Comparison of ENCODE assay signal across 19 mouse cellular contexts in the genomic region with DNA sequence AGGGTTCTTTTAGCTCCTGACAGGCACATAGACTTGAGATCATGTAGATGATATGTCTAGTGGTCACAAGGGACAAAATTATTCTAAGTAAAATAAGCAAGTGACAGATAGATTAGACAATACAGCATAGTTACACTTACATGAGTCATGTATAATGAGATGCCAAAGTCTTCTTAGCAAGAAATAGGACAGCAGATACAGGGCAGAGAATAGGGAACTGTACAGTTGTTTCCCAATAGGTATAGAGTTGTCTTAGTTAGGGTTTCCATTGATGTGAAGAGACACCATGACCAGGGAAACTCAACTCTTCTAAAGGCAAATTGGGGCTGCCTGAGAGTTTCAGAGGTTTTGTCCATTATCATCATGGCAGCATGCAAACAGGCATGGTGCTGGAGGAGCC.
"Had no signal": no experiment of that assay in that cellular context is flagged by ENCODE, and none has a peak within 500 bp of the region (broad histone marks: within the 10 kb centered on the region; RNA-seq: fewer than 3 reads in every experiment).

No protein-coding gene starts in this region.

- H3K9me3 ChIP-seq: liver, embryonic 13.5 days; liver, embryonic 15.5 days; lung, embryonic 15.5 days; midbrain, embryonic 10.5 days; midbrain, embryonic 12.5 days; neural tube, embryonic 12.5 days; stomach, embryonic 15.5 days had no signal

- H3K4me2 ChIP-seq: liver, embryonic 13.5 days; liver, embryonic 15.5 days; lung, embryonic 15.5 days; midbrain, embryonic 12.5 days; neural tube, embryonic 12.5 days; stomach, embryonic 15.5 days had no signal

- H3K36me3 ChIP-seq: liver, embryonic 13.5 days; liver, embryonic 15.5 days; lung, embryonic 15.5 days; midbrain, embryonic 10.5 days; midbrain, embryonic 12.5 days; neural tube, embryonic 12.5 days; stomach, embryonic 15.5 days had no signal

- ATAC-seq: liver, postnatal 0 days; lung, postnatal 0 days; midbrain, embryonic 16.5 days had no signal

- H3K4me3 ChIP-seq: liver, embryonic 13.5 days; liver, embryonic 15.5 days; lung, embryonic 15.5 days; midbrain, embryonic 10.5 days; midbrain, embryonic 12.5 days; neural tube, embryonic 12.5 days; stomach, embryonic 15.5 days had no signal

- H3K27ac ChIP-seq: liver, embryonic 13.5 days; liver, embryonic 15.5 days; lung, embryonic 15.5 days; midbrain, embryonic 10.5 days; midbrain, embryonic 12.5 days; neural tube, embryonic 12.5 days; stomach, embryonic 15.5 days; stomach, postnatal 0 days had no signal

- DNase-seq: liver, embryonic 13.5 days; liver, postnatal 0 days; lung, adult 2 months; lung, postnatal 14 days; midbrain, embryonic 14.5 days; right cerebral cortex, postnatal 14 days; right cerebral cortex, postnatal 4 days; thymus, adult 2 months; thymus, postnatal 25 days; thymus, postnatal 4 days had no signal

- H3K9ac ChIP-seq: liver, embryonic 13.5 days; liver, embryonic 15.5 days; liver, postnatal 0 days; lung, embryonic 15.5 days; midbrain, embryonic 12.5 days; neural tube, embryonic 12.5 days; stomach, embryonic 15.5 days had no signal

- H3K27me3 ChIP-seq: liver, embryonic 13.5 days; lung, embryonic 15.5 days; neural tube, embryonic 12.5 days; stomach, embryonic 15.5 days had no signal

- H3K4me1 ChIP-seq: liver, embryonic 13.5 days; liver, embryonic 15.5 days; lung, embryonic 15.5 days; midbrain, embryonic 10.5 days; midbrain, embryonic 12.5 days; neural tube, embryonic 12.5 days; stomach, embryonic 15.5 days had no signal
